Mouse (Mus musculus) cerebellum, adult 2 months (tissue): Measurements from ENCODE around the gene Rpl23. TPM values are rescaled to one million over a fixed set of nuclear protein-coding genes. Genes with fewer than 3 reads are reported as not detected.
"Not testable (repeated sequence)": the region's sequence is repeated elsewhere in the genome, so short reads cannot be mapped to it uniquely, and the experiment has no call there.

ENCODE experiments used
- DNase-seq, 2 experiments: peaks; one replicate each; pipeline ENCODE4 v3.0.0; 2021
- H3K27ac ChIP-seq: fragments of 200-500 bp; 2 replicates; pipeline ENCODE4 v1.5.1; 2012; ENCODE audit warnings: low read length, control low read depth, inconsistent platforms; ENCODE audit not compliant: insufficient read depth
- H3K27me3 ChIP-seq: fragments of 200-500 bp; 2 replicates; pipeline ENCODE4 v1.6.1; 2012; ENCODE audit warnings: inconsistent platforms, mild to moderate bottlenecking, low read length, moderate library complexity; ENCODE audit not compliant: control insufficient read depth, insufficient read depth
- H3K4me1 ChIP-seq: fragments of 200-500 bp; 2 replicates; pipeline ENCODE4 v1.6.1; 2011; ENCODE audit warnings: low read length; ENCODE audit not compliant: control insufficient read depth, insufficient read depth
- H3K4me3 ChIP-seq: fragments of 200-500 bp; replicated peaks from 2 replicates; pipeline ENCODE3; 2011; ENCODE audit warnings: mild to moderate bottlenecking, low read depth, low read length, control low read depth; ENCODE audit not compliant: insufficient read depth
- CTCF ChIP-seq: fragments of 200-500 bp; IDR thresholded peaks from 2 replicates; pipeline ENCODE4 v1.5.1; 2011; ENCODE audit warnings: low read depth, mild to moderate bottlenecking, control low read depth, low read length, moderate library complexity, borderline replicate concordance; ENCODE audit not compliant: insufficient read depth
- POLR2A ChIP-seq: fragments of 200-500 bp; IDR thresholded peaks from 2 replicates; pipeline ENCODE4 v1.6.1; 2011; ENCODE audit warnings: low read length, control low read depth, borderline replicate concordance; ENCODE audit not compliant: insufficient read depth
- WGBS: fragments of 180-500 bp; shearing (Covaris S2); methylation state at CpG from one replicate; pipeline ENCODE4 v1.1.7; 2018; 5-methylcytosine and 5-hydroxymethylcytosine counted together
- polyA plus RNA-seq: library from polyadenylated mRNA; depleted of rRNA; stranded (reverse); fragments of >200 nt; gene quantifications from 2 replicates; pipeline ENCODE4 v1.2.3, GENCODE M21; 2012; rRNA removed

Gene Rpl23
- polyA plus RNA-seq, 1 experiment: 281 TPM

GRCm38 (mm10) chr11:97736645-97737044, 45.6 kb downstream of the Rpl23 start:
- 88% methylated on average over 5 of the region's 5 CpGs for WGBS
- no peak for TF ChIP-seq CTCF
- TF ChIP-seq POLR2A: no peak
- Histone ChIP-seq H3K4me1 (peaks cover 4% of the 10 kb centered on the region; the same call in 1 of the 2 replicates), H3K27ac (no peak overlapping the region), H3K27me3 (no peaks in the 10 kb centered on the region), H3K4me3 (no peak overlapping the region)
- no peak for DNase-seq

- WGBS: 81% methylated on average over 5 of the region's 5 CpGs
- H3K4me3 ChIP-seq, H3K27ac ChIP-seq, DNase-seq, H3K4me1 ChIP-seq, H3K27me3 ChIP-seq: not testable (repeated sequence)
Measured at GRCm38 (mm10) chr11:97734810-97735209, 47.4 kb downstream of the Rpl23 start.

- Histone ChIP-seq H3K27ac (no peak overlapping the region), H3K27me3 (no peaks in the 10 kb centered on the region), H3K4me3 (no peak overlapping the region), H3K4me1 (no peaks in the 10 kb centered on the region)
- no peak for DNase-seq
- WGBS: 74% methylated on average over 10 of the region's 10 CpGs
- TF ChIP-seq CTCF (no peak), POLR2A (no peak)
Measured at GRCm38 (mm10) chr11:97733689-97734088, 48.5 kb downstream of the Rpl23 start.

GRCm38 (mm10) chr11:97728730-97729129, 53.5 kb downstream of the Rpl23 start:
- TF ChIP-seq CTCF: no peak
- no peak for TF ChIP-seq POLR2A
- Histone ChIP-seq H3K4me1 (no peaks in the 10 kb centered on the region; the same call in 1 of the 2 replicates), H3K27me3 (no peaks in the 10 kb centered on the region), H3K4me3 (no peak overlapping the region), H3K27ac (no peak overlapping the region)
- WGBS: 86% methylated on average over 7 of the region's 7 CpGs
- no peak for DNase-seq

- 78% methylated on average over 7 of the region's 7 CpGs for WGBS
- H3K27ac ChIP-seq: no peak overlapping the region
- no peak for TF ChIP-seq CTCF
- TF ChIP-seq POLR2A: no peak
- no peaks in the 10 kb centered on the region for H3K27me3 ChIP-seq
- DNase-seq: no peak
- no peaks in the 10 kb centered on the region; the same call in 1 of the 2 replicates for H3K4me1 ChIP-seq
- H3K4me3 ChIP-seq: no peak overlapping the region
Measured at GRCm38 (mm10) chr11:97728311-97728710, 53.9 kb downstream of the Rpl23 start.

Other genes with a start within 250 kb of the Rpl23 start
- 127 and 142 TPM in 2 replicates for gene Srcin1, start 206.3 kb downstream of the Rpl23 start, polyA plus RNA-seq
- gene Epop, start 152.7 kb downstream of the Rpl23 start, polyA plus RNA-seq: 4.1 and 5.4 TPM in 2 replicates
- gene Mllt6, start 119.0 kb downstream of the Rpl23 start, polyA plus RNA-seq: 68.4 and 69.3 TPM in 2 replicates
- gene Cisd3, start 96.6 kb downstream of the Rpl23 start, polyA plus RNA-seq: 70.2 and 72.2 TPM in 2 replicates
- gene Pcgf2, start 81.9 kb downstream of the Rpl23 start, polyA plus RNA-seq: 54.3 and 59.5 TPM in 2 replicates
- gene Psmb3, start 79.0 kb downstream of the Rpl23 start, polyA plus RNA-seq: 291 and 295 TPM in 2 replicates
- 47.4 and 49.5 TPM in 2 replicates for gene Pip4k2b, start 37.7 kb downstream of the Rpl23 start, polyA plus RNA-seq
- gene Cwc25, start 15.9 kb downstream of the Rpl23 start, polyA plus RNA-seq: 17.2 and 17.7 TPM in 2 replicates
- 0.80 and 0.81 TPM in 2 replicates for gene 1700001P01Rik, start 6.5 kb downstream of the Rpl23 start, polyA plus RNA-seq
- gene Lasp1, start 16.6 kb upstream of the Rpl23 start, polyA plus RNA-seq: 74.9 and 78.5 TPM in 2 replicates
- gene B230217C12Rik, start 58.3 kb upstream of the Rpl23 start, polyA plus RNA-seq: 117 TPM in 2 replicates
- gene Fbxo47, start 101.7 kb upstream of the Rpl23 start, polyA plus RNA-seq: 0.98 and 1.1 TPM in 2 replicates
- 46.2 and 51.5 TPM in 2 replicates for gene Plxdc1, start 204.0 kb upstream of the Rpl23 start, polyA plus RNA-seq
- 2.0 and 2.2 TPM in 2 replicates for gene Arl5c, start 213.7 kb upstream of the Rpl23 start, polyA plus RNA-seq
- gene Cacnb1, start 240.6 kb upstream of the Rpl23 start, polyA plus RNA-seq: 34.6 and 37.5 TPM in 2 replicates
- gene Rpl19, start 244.3 kb upstream of the Rpl23 start, polyA plus RNA-seq: 746 and 786 TPM in 2 replicates